Mouse (Mus musculus): ENCODE measurements around the gene Dennd2a. TPM values are rescaled to one million over a fixed set of nuclear protein-coding genes. Genes with fewer than 3 reads are reported as not detected.

Dennd2a gene
- polyA plus RNA-seq (2012; rRNA removed; ENCODE audit: low replicate concordance): 19.4 and 30.8 TPM in 2 replicates

DNA sequence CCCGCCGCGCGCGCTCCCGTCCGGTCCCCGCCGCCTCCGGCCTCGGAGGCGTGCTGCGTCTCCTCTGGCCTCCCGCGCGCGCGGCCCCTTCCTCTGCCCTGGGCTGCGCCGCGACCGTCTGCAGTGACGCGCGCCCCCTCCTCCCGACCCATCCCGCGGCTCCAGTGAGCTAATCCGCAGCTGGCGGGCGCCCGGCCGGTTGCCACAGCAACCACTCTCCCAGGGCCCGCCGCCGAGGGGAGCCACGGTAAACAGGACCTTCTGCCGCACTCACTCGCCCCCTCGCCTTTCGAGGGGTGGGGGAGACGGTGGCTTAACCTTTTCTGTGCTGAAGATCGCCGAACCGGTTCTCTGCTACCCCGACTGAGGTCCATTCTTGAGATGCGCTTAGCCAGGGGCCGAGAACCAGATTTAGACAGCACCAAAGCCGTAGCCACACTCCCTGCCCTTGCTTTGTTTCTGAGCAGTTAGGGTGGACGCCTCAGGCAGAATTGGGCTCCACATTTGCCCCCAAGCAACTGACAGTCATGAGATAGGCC lies at the start of gene Dennd2a:
Dennd2a (minus strand) TSS at position 145 of the 539 bp plus-strand sequence.

DNA sequence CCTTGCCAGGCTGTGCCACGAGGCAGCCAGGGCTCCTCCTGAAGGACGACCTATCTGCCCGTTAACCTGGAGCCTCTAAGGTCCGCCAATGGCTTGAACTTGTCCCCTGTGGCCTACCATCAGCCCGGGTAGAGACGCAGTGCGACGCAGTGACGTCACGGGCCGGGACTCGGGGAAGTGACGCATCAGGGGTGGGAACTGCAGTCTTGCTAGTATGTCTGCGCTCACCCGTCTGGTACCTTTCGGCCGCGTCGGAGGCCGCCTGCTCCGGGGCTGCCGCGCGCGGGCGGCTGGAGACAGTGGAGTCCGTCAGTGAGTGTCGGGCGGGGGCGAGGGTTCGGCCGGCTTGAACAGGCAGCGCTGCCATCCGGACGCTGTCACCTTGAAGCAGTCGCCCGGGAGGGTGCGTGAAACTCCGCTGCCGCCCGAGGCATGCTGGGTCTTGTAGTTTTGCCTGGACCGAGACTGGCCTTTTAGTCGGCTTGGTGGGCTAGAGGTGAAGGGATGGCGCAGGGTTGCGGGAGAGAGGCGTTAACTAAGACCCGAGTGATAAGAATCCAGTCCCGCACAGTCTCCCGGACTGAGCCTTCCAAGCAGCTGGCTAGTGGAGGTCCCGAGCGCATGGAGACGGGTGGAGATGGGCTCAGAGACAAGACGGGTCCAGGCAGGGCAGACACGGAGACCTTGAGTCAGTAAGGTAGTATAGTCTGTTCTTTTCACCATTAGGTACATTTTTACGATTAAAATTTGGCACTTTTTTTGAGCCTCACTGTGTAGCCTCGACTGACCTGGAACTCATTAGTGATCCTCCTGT lies 34.9 kb upstream of the Dennd2a start, which contains the start of gene Ndufb2:
Ndufb2 (plus strand) TSS at position 174 of the 814 bp plus-strand sequence.

DNA sequence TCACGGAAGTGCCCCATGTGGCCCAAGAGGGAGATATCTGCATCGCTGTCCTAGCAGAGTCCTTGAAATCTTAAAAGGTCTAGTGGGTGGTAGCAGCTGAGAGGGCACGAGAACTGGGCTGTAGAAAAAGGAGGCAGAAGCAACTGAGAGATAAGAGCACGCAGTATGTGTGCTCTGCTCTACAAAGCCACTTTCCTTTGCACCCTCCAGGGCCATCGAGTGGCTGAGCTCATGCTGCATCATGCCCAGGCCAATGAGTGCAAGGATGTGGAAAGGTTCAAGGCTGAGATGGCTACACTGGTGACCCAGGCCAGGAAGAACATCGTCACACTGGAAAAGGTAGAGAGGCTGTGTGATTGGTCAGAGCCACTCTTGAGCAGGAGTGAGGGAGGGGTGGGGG lies 27.9 kb upstream of the Dennd2a start, which contains the start of gene Gm42420:
Gm42420 (plus strand) TSS at position 237 of the 400 bp plus-strand sequence.

DNA sequence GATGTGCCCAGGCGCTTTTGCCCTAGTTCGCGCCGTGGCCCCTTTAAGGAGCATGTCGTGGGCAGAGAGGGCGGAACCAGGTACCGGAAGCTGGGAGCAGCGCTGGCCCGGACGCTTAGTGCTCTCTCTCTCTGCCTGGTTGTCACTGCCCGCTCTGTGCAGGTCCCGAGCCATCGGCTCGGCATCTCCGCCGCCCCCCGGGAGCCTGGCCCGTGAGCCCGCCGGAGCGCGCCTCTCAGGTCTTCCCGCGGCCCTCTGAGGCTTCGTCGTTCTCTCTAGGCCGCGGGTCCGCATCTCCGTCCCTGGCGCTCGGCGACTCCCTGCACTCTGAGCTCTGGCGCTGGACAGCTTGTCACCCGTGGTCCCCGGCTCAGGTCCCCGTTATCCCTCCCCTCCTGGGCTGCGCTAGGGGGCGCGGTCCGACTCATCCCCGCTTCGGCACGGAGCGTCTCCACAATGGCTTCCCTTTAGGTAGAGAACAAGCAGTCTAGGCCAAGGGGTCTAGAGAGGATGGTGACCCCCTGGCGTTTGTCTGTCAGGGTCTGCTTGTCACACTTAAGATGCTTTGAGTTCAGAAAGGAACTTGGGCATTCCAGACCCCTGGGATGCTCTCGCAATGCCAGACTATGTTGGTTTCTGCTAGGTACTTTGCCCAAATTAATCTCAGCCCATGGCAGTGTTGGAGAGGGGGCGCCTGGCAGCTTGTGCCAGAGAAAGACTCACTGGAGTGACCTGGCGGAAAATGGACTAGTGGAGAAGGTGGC lies 16.3 kb upstream of the Dennd2a start, which contains the start of gene Adck2:
Adck2 (plus strand) TSS at position 83 of the 764 bp plus-strand sequence.

DNA sequence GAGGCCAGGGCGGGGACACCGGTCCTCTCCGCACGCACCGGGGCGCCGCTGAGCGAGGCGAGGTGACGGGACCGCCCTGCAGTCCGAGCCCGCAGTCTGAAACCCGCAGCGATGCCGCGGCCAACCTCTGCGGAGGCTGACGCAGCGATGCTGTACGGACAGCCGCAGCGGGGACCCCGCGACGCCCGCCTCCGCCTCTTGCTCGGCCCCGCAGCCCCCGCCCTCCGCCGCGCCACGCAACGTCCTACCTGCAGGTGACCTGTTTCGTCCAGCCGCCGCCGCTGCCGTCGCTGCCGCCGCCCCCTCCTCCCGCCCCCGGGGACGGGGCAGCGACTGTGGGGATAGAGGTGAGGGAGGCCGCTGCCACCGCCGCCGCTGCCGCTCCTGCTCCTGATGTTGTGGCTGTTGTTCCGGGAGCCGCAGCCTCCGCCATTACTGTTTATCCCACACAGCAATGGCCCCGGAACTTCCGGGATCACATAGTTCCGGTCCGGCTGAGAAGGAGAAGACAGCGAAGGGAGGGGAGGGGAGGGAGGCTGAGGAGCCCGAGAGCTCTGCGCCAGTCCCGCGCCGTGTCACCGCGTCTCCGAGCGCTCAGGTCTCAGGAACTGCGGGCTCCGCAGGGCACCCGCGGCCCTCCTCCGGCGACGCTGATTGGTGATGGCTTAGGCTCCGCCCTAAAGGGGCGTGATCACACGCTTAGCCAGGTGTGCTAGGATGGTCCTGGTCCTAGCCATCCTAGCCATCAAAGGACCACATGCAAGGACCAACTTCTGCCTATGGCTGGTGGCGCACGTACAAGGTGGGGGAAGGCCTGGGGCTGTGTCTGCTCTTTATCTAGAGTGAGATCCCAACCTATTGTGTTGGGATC lies 137.6 kb downstream of the Dennd2a start, which contains the start of gene Mkrn1:
Mkrn1 (minus strand) TSS at position 612 of the 871 bp plus-strand sequence.

Other genes with a start within 250 kb of the Dennd2a start
- gene Slc37a3, start 180.2 kb downstream of the Dennd2a start, polyA plus RNA-seq (2012; rRNA removed; ENCODE audit: low replicate concordance): 17.0 and 33.0 TPM in 2 replicates
- 0.92 and 3.4 TPM in 2 replicates for gene Rab19, start 176.7 kb downstream of the Dennd2a start, polyA plus RNA-seq (2012; rRNA removed; ENCODE audit: low replicate concordance)
- 23.3 and 35.6 TPM in 2 replicates for gene Mkrn1, start 137.4 kb downstream of the Dennd2a start, polyA plus RNA-seq (2012; rRNA removed; ENCODE audit: low replicate concordance)
- 12.5 and 14.9 TPM in 2 replicates for gene Adck2, start 16.0 kb upstream of the Dennd2a start, polyA plus RNA-seq (2012; rRNA removed; ENCODE audit: low replicate concordance)
- 0.28 and 0.33 TPM in 2 replicates for gene Gm42420, start 27.9 kb upstream of the Dennd2a start, polyA plus RNA-seq (2012; rRNA removed; ENCODE audit: low replicate concordance)
- gene Ndufb2, start 34.7 kb upstream of the Dennd2a start, polyA plus RNA-seq (2012; rRNA removed; ENCODE audit: low replicate concordance): 308 and 324 TPM in 2 replicates
- gene Braf, start 167.6 kb upstream of the Dennd2a start, polyA plus RNA-seq (2012; rRNA removed; ENCODE audit: low replicate concordance): 10.2 and 15.9 TPM in 2 replicates